Comparison of ENCODE assay signal across 24 mouse cellular contexts in the genomic region with DNA sequence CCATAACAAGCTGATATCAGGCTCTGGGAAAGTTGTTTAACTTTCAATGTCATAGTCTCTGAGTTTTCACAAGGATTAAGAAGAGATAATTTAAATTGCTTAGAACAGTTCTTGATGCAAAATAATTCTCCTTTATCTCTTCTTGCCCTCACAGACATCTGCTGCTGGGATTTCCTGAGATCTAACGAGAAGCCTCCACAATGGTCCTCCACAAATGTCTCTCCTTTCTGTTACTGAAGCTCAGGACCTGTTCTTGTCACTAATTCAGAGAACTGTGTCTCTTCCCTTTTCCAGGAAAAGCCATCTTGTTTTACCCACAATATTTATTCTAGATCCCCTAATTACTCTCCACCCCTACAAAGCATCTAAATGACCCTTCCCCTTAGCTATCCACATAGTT.
"Had no signal": no experiment of that assay in that cellular context is flagged by ENCODE, and none has a peak within 500 bp of the region (broad histone marks: within the 10 kb centered on the region; RNA-seq: fewer than 3 reads in every experiment).

No protein-coding gene starts in this region.

- H3K27ac ChIP-seq: heart, adult 2 months; heart, embryonic 13.5 days; heart, embryonic 15.5 days; hindbrain, embryonic 13.5 days; hindbrain, embryonic 15.5 days; kidney, embryonic 15.5 days; kidney, postnatal 0 days; limb, embryonic 10.5 days; limb, embryonic 12.5 days; liver, embryonic 12.5 days; liver, embryonic 14.5 days had no signal

- H3K9me3 ChIP-seq: heart, embryonic 13.5 days; heart, embryonic 15.5 days; hindbrain, embryonic 13.5 days; hindbrain, embryonic 15.5 days; kidney, embryonic 15.5 days; limb, embryonic 10.5 days; limb, embryonic 12.5 days; liver, embryonic 12.5 days had no signal

- ATAC-seq: intestine, embryonic 16.5 days; liver, embryonic 12.5 days had no signal

- H3K4me3 ChIP-seq: heart, adult 2 months; heart, embryonic 13.5 days; heart, embryonic 15.5 days; hindbrain, embryonic 13.5 days; hindbrain, embryonic 15.5 days; kidney, embryonic 15.5 days; limb, embryonic 10.5 days; limb, embryonic 12.5 days; liver, embryonic 12.5 days had no signal

- H3K9ac ChIP-seq: heart, embryonic 13.5 days; heart, embryonic 15.5 days; hindbrain, embryonic 13.5 days; hindbrain, embryonic 15.5 days; kidney, embryonic 15.5 days; limb, embryonic 12.5 days; liver, embryonic 12.5 days; liver, embryonic 14.5 days had no signal

- DNase-seq: gastrocnemius, postnatal 14 days; gastrocnemius, postnatal 36 days; heart, adult 2 months; heart, postnatal 14 days; heart, postnatal 36 days; kidney, adult 11 months; kidney, adult 2 months; kidney, adult 9 months; kidney, postnatal 14 days; kidney, postnatal 36 days; layer of hippocampus, adult 9-11 months; layer of hippocampus, postnatal 36 days had no signal

- H3K4me1 ChIP-seq: hindbrain, embryonic 15.5 days; limb, embryonic 12.5 days had no signal

- H3K27me3 ChIP-seq: heart, embryonic 13.5 days; heart, embryonic 15.5 days; hindbrain, embryonic 13.5 days; hindbrain, embryonic 15.5 days; kidney, embryonic 15.5 days; limb, embryonic 12.5 days; liver, embryonic 12.5 days had no signal

- H3K4me2 ChIP-seq: heart, embryonic 11.5 days; heart, embryonic 13.5 days; heart, embryonic 15.5 days; hindbrain, embryonic 13.5 days; hindbrain, embryonic 15.5 days; kidney, embryonic 15.5 days; limb, embryonic 12.5 days had no signal
